Mouse (Mus musculus): ENCODE data around the gene Vsnl1. TPM values are rescaled to one million over a fixed set of nuclear protein-coding genes. Genes with fewer than 3 reads are reported as not detected.

Gene Vsnl1
- 0.50 and 0.61 TPM in 2 replicates for polyA plus RNA-seq (2015; fragmentation: Nextera tagmentation; extraction: Ambion mirVana)

DNA sequence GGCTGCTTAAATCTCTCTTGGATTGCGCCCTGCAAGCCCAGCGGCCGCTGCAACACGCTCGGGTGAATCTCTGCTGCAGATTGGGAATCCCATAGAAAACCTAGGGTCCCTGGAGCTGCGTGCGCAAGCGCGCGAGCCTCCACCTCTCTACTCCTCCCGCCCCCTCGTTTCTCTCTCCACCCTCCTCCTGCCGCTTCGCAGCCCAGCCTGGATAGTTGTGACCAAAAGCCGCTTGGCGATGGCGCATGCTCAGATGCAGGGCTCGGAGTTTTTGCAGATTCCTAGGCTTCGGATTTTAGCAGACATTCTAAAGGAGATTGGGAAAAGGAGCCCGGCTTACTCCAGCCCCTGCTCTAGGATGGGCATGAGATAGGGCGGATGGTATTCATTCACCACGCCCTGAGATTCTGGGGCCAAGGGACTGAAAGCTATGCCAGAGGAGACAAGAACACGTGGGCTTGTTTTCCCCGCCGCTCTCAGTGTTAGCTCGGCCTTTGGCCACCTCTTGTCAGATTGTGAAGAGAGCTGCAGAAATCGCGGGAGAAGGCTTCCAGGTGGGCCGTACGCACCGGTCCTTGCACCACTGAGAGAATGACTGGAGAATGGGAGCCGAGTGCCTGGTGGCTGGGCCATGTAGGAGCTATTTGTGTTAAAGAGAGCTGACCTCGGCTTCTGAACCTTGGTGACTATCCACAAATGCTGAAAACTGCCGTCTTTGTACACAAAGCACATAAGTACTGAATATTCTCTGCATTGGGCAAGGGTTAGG, at the start of gene Vsnl1:
Vsnl1 (minus strand) TSS at position 117 of the 769 bp plus-strand sequence.
- Histone ChIP-seq H3K27ac (ENCODE audit: low read length) (no peak within 1 kb of the TSS), H3K9me3 (ENCODE audit: control insufficient read depth, low read length) (no peaks in the 10 kb centered on the region), H3K27me3 (replicated peaks; ENCODE audit: control insufficient read depth, insufficient read depth, low read length) (peaks cover 12% of the 10 kb centered on the region; the same call in 1 of the 2 replicates), H3K4me1 (ENCODE audit: control insufficient read depth, insufficient read depth, low read length) (no peaks in the 10 kb centered on the region), H3K4me3 (ENCODE audit: low read length) (peak within 1 kb of the TSS; percentile 46), H3K36me3 (ENCODE audit: control insufficient read depth, insufficient read depth, low read length) (no peaks in the 10 kb centered on the region), H3K4me2 (ENCODE audit: low read depth, low read length) (peak within 1 kb of the TSS; percentile 85), H3K9ac (ENCODE audit: low read depth, low read length) (peak within 1 kb of the TSS; percentile 53)
- peak; percentile 93 for ATAC-seq
- WGBS: 3% methylated on average over 34 of the region's 34 CpGs

DNA sequence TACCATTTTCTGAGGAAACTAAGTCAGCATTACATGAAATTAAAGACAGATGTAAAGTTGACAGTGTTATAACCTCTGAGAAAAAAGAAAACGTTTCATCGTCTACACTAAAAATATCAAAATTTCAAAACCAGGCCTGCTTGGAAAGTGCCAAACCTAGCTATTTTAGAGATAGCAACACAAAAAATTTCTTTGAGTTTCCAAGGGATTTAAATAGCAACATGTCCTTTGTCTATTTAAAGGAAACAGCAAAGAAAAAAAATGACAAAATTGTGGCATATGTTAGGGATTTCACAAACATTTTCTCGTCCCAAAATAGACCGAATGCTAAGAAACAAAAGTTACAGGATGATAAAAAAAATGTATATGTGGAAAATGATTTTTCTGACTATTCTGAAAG, 20.2 kb upstream of the Vsnl1 start:
- Histone ChIP-seq H3K27me3 (replicated peaks; ENCODE audit: control insufficient read depth, insufficient read depth, low read length) (no peaks in the 10 kb centered on the region; the same call in 1 of the 2 replicates), H3K36me3 (ENCODE audit: control insufficient read depth, insufficient read depth, low read length) (no peaks in the 10 kb centered on the region), H3K4me1 (ENCODE audit: control insufficient read depth, insufficient read depth, low read length) (peaks cover 3% of the 10 kb centered on the region; the same call in 1 of the 2 replicates), H3K27ac (ENCODE audit: low read length) (no peak overlapping the region), H3K9me3 (ENCODE audit: control insufficient read depth, low read length) (no peaks in the 10 kb centered on the region), H3K4me3 (ENCODE audit: low read length) (no peak overlapping the region; the same call in 1 of the 2 replicates), H3K4me2 (ENCODE audit: low read depth, low read length) (peak overlapping the region; percentile 82; the same call in 1 of the 2 replicates), H3K9ac (ENCODE audit: low read depth, low read length) (no peak overlapping the region)
- ATAC-seq: no peak
- 82% methylated on average over 4 of the region's 4 CpGs for WGBS

DNA sequence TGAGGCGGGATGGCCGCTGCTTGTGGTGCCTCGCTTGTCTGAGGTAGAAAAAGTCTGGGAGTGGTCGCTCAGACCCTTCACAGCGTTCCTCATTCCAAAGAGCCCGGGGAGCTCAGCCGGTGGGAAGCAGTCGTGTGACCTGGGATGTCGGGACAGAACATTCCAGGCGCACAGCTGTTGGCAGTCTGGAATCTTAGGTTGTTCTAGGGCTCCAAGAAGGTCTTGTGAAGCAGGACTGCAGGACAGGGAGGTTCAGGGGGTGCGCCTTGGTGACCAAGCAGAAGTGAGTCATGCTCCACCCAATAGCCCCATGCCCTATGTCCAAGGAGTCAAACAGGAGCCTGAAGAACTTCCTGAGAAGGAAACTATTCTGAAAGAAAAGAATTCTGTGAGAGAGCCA, 19.8 kb upstream of the Vsnl1 start:
- peak overlapping the region; percentile 82 for H3K4me2 ChIP-seq (ENCODE audit: low read depth, low read length)
- no peaks in the 10 kb centered on the region for H3K9me3 ChIP-seq (ENCODE audit: control insufficient read depth, low read length)
- no peaks in the 10 kb centered on the region; the same call in 1 of the 2 replicates for H3K27me3 ChIP-seq (replicated peaks; ENCODE audit: control insufficient read depth, insufficient read depth, low read length)
- 4% methylated on average over 11 of the region's 11 CpGs for WGBS
- no peak overlapping the region for H3K27ac ChIP-seq (ENCODE audit: low read length)
- peak overlapping the region; percentile 51 for H3K4me3 ChIP-seq (ENCODE audit: low read length)
- H3K36me3 ChIP-seq (ENCODE audit: control insufficient read depth, insufficient read depth, low read length): no peaks in the 10 kb centered on the region
- H3K9ac ChIP-seq (ENCODE audit: low read depth, low read length): peak overlapping the region; percentile 57
- H3K4me1 ChIP-seq (ENCODE audit: control insufficient read depth, insufficient read depth, low read length): peaks cover 3% of the 10 kb centered on the region; the same call in 1 of the 2 replicates
- peak; percentile 74; the same call in 1 of the 2 replicates for ATAC-seq

DNA sequence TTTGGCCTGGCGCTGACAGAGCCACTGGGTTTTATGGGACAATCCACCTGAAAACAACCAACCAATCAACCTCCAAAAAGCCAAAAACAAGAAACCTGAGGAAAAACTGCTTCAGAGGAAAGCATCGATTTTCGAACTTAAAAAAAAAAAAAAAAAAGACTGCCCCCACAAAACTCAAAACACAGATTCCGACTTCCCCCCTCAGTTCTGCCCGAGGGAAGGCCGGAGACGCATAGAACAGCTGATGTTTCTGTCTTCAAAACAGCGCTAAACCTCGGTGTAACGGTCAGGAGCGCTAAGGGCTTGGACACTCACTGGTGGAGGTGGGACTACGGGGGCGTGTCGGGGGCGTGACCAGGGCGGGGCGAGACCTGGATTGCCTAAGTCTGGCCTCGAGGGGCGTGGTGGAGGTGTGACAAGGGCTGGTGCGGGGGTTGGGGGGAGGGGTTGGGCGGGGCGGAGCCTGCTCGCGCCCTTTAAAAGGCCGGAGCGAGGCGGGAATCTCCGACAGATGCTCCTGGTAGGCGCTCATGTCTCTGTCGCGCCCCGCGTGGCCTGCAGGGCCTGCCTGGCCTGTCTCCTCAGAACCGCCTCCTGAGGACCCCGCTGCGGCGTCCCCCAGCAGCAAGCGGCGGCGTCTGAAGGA, 19.3 kb upstream of the Vsnl1 start, which contains the start of gene Rad51ap2:
Rad51ap2 (plus strand) TSS at position 531 of the 646 bp plus-strand sequence.
- WGBS: 1% methylated on average over 39 of the region's 40 CpGs
- peak within 1 kb of the TSS; percentile 51 for H3K4me3 ChIP-seq (ENCODE audit: low read length)
- H3K9ac ChIP-seq (ENCODE audit: low read depth, low read length): peak within 1 kb of the TSS; percentile 57
- H3K9me3 ChIP-seq (ENCODE audit: control insufficient read depth, low read length): no peaks in the 10 kb centered on the region
- H3K27me3 ChIP-seq (replicated peaks; ENCODE audit: control insufficient read depth, insufficient read depth, low read length): no peaks in the 10 kb centered on the region; the same call in 1 of the 2 replicates
- H3K4me1 ChIP-seq (ENCODE audit: control insufficient read depth, insufficient read depth, low read length): peaks cover 3% of the 10 kb centered on the region; the same call in 1 of the 2 replicates
- ATAC-seq: peak; percentile 100
- H3K4me2 ChIP-seq (ENCODE audit: low read depth, low read length): peak within 1 kb of the TSS; percentile 82
- no peak within 1 kb of the TSS for H3K27ac ChIP-seq (ENCODE audit: low read length)
- no peaks in the 10 kb centered on the region for H3K36me3 ChIP-seq (ENCODE audit: control insufficient read depth, insufficient read depth, low read length)

DNA sequence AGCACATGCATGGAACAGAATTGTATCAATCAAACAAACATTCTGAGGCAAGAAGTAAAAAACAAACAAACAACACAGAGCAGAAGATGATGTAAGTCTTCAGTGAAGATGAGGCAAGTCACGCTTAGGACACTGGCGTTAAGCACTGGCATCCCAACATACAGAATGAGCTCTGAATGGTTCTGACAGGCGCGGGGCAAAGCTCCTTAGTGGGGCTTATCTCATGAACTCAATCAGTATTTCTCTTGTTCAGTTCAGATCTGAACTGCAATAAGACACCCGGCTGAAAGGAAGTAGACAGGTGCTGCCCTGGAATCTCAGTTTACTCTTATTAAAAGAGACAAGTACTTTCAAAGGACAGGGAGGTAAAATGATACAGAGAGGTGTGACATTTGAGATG, 17.7 kb upstream of the Vsnl1 start:
- Histone ChIP-seq H3K36me3 (ENCODE audit: control insufficient read depth, insufficient read depth, low read length) (no peaks in the 10 kb centered on the region), H3K9me3 (ENCODE audit: control insufficient read depth, low read length) (no peaks in the 10 kb centered on the region), H3K27ac (ENCODE audit: low read length) (no peak overlapping the region), H3K27me3 (replicated peaks; ENCODE audit: control insufficient read depth, insufficient read depth, low read length) (no peaks in the 10 kb centered on the region; the same call in 1 of the 2 replicates), H3K4me3 (ENCODE audit: low read length) (no peak overlapping the region), H3K9ac (ENCODE audit: low read depth, low read length) (no peak overlapping the region), H3K4me1 (ENCODE audit: control insufficient read depth, insufficient read depth, low read length) (peaks cover 3% of the 10 kb centered on the region; the same call in 1 of the 2 replicates), H3K4me2 (ENCODE audit: low read depth, low read length) (no peak overlapping the region)
- no peak for ATAC-seq
- WGBS: 71% methylated on average over 5 of the region's 5 CpGs

DNA sequence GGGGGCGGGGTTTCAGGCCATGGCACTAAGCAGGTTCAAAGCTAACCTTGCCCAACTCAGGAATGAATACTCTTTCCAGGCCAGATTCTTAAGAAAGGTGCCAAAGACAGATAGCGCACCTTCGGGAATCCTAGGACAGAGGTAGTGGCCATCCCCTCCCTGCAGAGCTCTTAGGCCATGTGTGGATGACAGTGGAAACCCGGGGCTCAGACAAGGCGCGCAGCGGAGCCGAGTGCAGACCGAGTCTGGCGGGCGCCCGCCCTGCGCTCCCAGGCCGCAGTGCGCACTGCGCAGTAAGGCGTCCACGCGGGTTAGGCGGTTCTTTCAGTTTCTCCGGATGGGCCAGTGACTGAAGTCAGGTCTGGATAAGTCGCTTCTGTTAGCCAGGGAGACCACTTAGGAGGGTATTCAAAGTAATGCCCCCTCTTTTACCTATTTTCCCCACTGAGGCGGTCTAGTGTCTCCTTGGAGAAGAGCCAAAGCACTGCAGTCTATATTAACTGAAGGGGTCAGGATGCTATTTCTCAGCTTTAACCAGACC, 1.6 kb upstream of the Vsnl1 start:
- Histone ChIP-seq H3K4me2 (ENCODE audit: low read depth, low read length) (peak overlapping the region; percentile 33), H3K4me3 (ENCODE audit: low read length) (peak overlapping the region; percentile 27; the same call in 1 of the 2 replicates), H3K4me1 (ENCODE audit: control insufficient read depth, insufficient read depth, low read length) (no peaks in the 10 kb centered on the region), H3K27me3 (replicated peaks; ENCODE audit: control insufficient read depth, insufficient read depth, low read length) (peaks cover 12% of the 10 kb centered on the region; the same call in 1 of the 2 replicates), H3K27ac (ENCODE audit: low read length) (no peak overlapping the region), H3K9ac (ENCODE audit: low read depth, low read length) (no peak overlapping the region), H3K9me3 (ENCODE audit: control insufficient read depth, low read length) (no peaks in the 10 kb centered on the region), H3K36me3 (ENCODE audit: control insufficient read depth, insufficient read depth, low read length) (no peaks in the 10 kb centered on the region)
- 0 out of 2 replicates have a peak, but pooled peaks have one; percentile 29 for ATAC-seq
- 21% methylated on average over 23 of the region's 23 CpGs for WGBS

DNA sequence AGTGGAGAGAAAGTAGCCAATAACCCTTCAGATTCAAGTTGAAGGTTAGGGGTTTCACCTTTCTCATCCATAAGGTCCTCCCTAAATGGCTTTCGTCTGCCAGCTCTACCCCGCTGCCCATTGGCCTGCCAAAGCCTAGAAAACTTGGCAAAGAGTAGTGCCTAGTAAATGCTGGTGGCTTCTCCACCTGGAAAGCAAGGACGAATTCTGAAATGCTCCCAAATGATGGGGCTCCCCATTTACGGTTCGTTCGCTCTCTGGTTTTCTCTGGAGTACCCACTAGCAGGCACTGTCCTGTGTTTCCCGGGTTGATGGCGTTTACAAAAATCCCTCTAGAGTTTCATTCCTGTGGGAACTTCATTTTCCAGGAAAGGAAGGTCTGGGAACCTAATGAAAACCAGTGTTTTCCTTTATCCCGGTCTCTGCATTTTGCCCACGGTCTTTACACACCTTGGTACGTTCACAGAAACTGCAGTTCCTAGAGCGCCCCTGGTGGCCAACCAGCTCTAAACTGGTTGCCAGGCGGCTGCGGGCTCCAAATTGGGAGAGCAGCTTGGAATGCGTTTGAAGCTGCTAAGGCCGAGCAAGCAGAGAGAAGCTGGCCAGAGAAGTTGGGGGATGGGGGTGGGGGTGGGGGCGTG, 973 bp upstream of the Vsnl1 start:
- H3K36me3 ChIP-seq (ENCODE audit: control insufficient read depth, insufficient read depth, low read length): no peaks in the 10 kb centered on the region
- no peak overlapping the region for H3K27ac ChIP-seq (ENCODE audit: low read length)
- H3K4me1 ChIP-seq (ENCODE audit: control insufficient read depth, insufficient read depth, low read length): no peaks in the 10 kb centered on the region
- H3K4me2 ChIP-seq (ENCODE audit: low read depth, low read length): peak overlapping the region; percentile 85
- no peak overlapping the region for H3K9ac ChIP-seq (ENCODE audit: low read depth, low read length)
- no peaks in the 10 kb centered on the region for H3K9me3 ChIP-seq (ENCODE audit: control insufficient read depth, low read length)
- 15% methylated on average over 17 of the region's 17 CpGs for WGBS
- H3K4me3 ChIP-seq (ENCODE audit: low read length): peak overlapping the region; percentile 46
- H3K27me3 ChIP-seq (replicated peaks; ENCODE audit: control insufficient read depth, insufficient read depth, low read length): peaks cover 12% of the 10 kb centered on the region; the same call in 1 of the 2 replicates
- ATAC-seq: peak; percentile 63

DNA sequence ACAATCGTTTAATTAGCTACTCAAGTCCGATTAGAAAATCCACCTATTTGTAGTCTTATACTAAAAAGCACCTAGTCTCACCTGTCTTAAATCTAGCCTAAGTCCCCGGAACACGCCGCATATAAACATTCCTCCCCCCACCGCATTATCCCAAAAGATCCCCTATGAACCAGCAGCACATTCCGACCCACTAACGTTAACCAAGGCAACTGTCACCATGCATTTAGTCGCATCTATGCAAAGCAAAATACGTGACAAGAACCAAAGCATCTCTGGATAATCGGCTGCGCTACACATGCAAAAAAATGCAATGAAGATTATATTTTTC, 426 bp downstream of the Vsnl1 start:
- H3K9ac ChIP-seq (ENCODE audit: low read depth, low read length): peak overlapping the region; percentile 30; the same call in 1 of the 2 replicates
- H3K4me1 ChIP-seq (ENCODE audit: control insufficient read depth, insufficient read depth, low read length): no peaks in the 10 kb centered on the region
- no peak overlapping the region for H3K27ac ChIP-seq (ENCODE audit: low read length)
- H3K36me3 ChIP-seq (ENCODE audit: control insufficient read depth, insufficient read depth, low read length): no peaks in the 10 kb centered on the region
- no peak; the same call in 1 of the 2 replicates for ATAC-seq
- H3K4me3 ChIP-seq (ENCODE audit: low read length): peak overlapping the region; percentile 46
- no peaks in the 10 kb centered on the region for H3K9me3 ChIP-seq (ENCODE audit: control insufficient read depth, low read length)
- 3% methylated on average over 12 of the region's 12 CpGs for WGBS
- peaks cover 12% of the 10 kb centered on the region; the same call in 1 of the 2 replicates for H3K27me3 ChIP-seq (replicated peaks; ENCODE audit: control insufficient read depth, insufficient read depth, low read length)
- peak overlapping the region; percentile 85 for H3K4me2 ChIP-seq (ENCODE audit: low read depth, low read length)
